Mouse (Mus musculus) NIH3T3 (cell line): ENCODE measurements around the gene Urod.

Source experiments
- DNase-seq: peaks from one replicate; pipeline ENCODE4 v3.0.0-alpha.2; 2012; ENCODE audit warnings: low read depth

The Urod gene

GRCm38 (mm10) chr4:116993672-116994621 is at the start of gene Urod:
TSS of gene Urod (minus strand) at chr4:116994413.
- peak; percentile 98 for DNase-seq

- DNase-seq: peak; percentile 59
Measured at GRCm38 (mm10) chr4:117041283-117041721, 47.1 kb upstream of the Urod start.

GRCm38 (mm10) chr4:117040791-117041190 is 46.6 kb upstream of the Urod start:
- no peak for DNase-seq

GRCm38 (mm10) chr4:117039925-117040687 is 45.9 kb upstream of the Urod start:
- peak; percentile 63 for DNase-seq

GRCm38 (mm10) chr4:117031105-117031504 is 36.9 kb upstream of the Urod start:
- DNase-seq: peak; percentile 32

GRCm38 (mm10) chr4:117023469-117023868 is 29.3 kb upstream of the Urod start:
- no peak for DNase-seq

GRCm38 (mm10) chr4:117019206-117020134 is 25.3 kb upstream of the Urod start, which contains the start of gene Eif2b3:
TSS of gene Eif2b3 (plus strand) at chr4:117019402.
- DNase-seq: peak; percentile 96

GRCm38 (mm10) chr4:117018327-117018726 is 24.1 kb upstream of the Urod start:
- DNase-seq: no peak

GRCm38 (mm10) chr4:117017738-117018137 is 23.5 kb upstream of the Urod start:
- peak; percentile 34 for DNase-seq

- DNase-seq: no peak
Measured at GRCm38 (mm10) chr4:117014901-117015415, 20.7 kb upstream of the Urod start.

- no peak for DNase-seq
Measured at GRCm38 (mm10) chr4:117013596-117013995, 19.4 kb upstream of the Urod start.

GRCm38 (mm10) chr4:117010231-117010630 is 16.0 kb upstream of the Urod start:
- peak; percentile 56 for DNase-seq

- no peak for DNase-seq
Measured at GRCm38 (mm10) chr4:117007058-117007457, 12.8 kb upstream of the Urod start.

- peak; percentile 20 for DNase-seq
Measured at GRCm38 (mm10) chr4:117005611-117006400, 11.6 kb upstream of the Urod start.

GRCm38 (mm10) chr4:117004649-117005048 is 10.4 kb upstream of the Urod start:
- no peak for DNase-seq

GRCm38 (mm10) chr4:117002543-117003521 is 8.6 kb upstream of the Urod start:
- peak; percentile 88 for DNase-seq

GRCm38 (mm10) chr4:117001957-117002356 is 7.7 kb upstream of the Urod start:
- no peak for DNase-seq

- no peak for DNase-seq
Measured at GRCm38 (mm10) chr4:116999513-117000154, 5.4 kb upstream of the Urod start.

- DNase-seq: peak; percentile 63
Measured at GRCm38 (mm10) chr4:116995798-116996135, 1.6 kb upstream of the Urod start.
